Mouse (Mus musculus): ENCODE data around the gene Aldh1l1. TPM values are rescaled to one million over a fixed set of nuclear protein-coding genes. Genes with fewer than 3 reads are reported as not detected.

Aldh1l1 gene
- polyA plus RNA-seq, 1 experiment: 5.8 TPM

GRCm38 (mm10) chr6:90484876-90485275 is 1.4 kb upstream of the Aldh1l1 start:
- no peaks in the 10 kb centered on the region for H3K36me3 ChIP-seq (ENCODE audit: control insufficient read depth, insufficient read depth, low read length, poor library complexity, severe bottlenecking)
- H3K4me1 ChIP-seq (ENCODE audit: control insufficient read depth, insufficient read depth, low read length): peaks cover 4% of the 10 kb centered on the region
- H3K4me3 ChIP-seq (ENCODE audit: low read depth, low read length): no peak overlapping the region
- H3K9me3 ChIP-seq (replicated peaks; ENCODE audit: control insufficient read depth, insufficient read depth, low read length, poor library complexity, severe bottlenecking): no peaks in the 10 kb centered on the region
- no peak for TF ChIP-seq POLR2A (IDR thresholded peaks at IDR 0.05; ENCODE audit: insufficient read depth, low read length)
- no peak for TF ChIP-seq CTCF (IDR thresholded peaks at IDR 0.05; ENCODE audit: low read depth, low read length)
- TF ChIP-seq EP300 (IDR thresholded peaks at IDR 0.05; ENCODE audit: insufficient read depth, low read depth, low read length): no peak
- no peak overlapping the region for H3K9ac ChIP-seq (ENCODE audit: low read depth, poor library complexity, severe bottlenecking)
- no peaks in the 10 kb centered on the region for H3K27me3 ChIP-seq (ENCODE audit: control insufficient read depth, insufficient read depth, low read length, poor library complexity, severe bottlenecking)
- H3K27ac ChIP-seq (ENCODE audit: insufficient read depth, low read length): no peak overlapping the region

DNA sequence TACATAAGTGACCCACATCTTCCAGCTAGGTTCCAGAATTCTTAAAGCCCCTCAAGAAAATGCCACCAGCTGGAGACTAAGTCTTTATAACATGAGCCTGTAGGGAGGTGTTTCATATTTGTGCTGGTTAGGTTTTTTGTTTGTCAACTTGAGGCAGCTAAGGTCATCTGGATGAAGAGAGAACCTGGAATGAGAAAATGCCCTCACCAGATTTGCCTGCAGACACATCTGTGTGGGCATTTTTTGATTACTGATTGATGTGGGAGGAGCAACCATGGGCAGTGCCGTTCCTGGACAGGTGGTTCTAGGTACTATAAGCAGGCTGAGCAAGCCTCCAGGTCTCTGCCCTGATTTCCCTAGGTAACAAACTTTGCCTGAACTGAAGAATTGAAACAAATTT is 1.3 kb downstream of the Aldh1l1 start:
- Histone ChIP-seq H3K4me1 (ENCODE audit: control insufficient read depth, insufficient read depth, low read length) (peaks cover 2% of the 10 kb centered on the region), H3K9ac (ENCODE audit: low read depth, poor library complexity, severe bottlenecking) (no peak overlapping the region), H3K27ac (ENCODE audit: insufficient read depth, low read length) (no peak overlapping the region), H3K9me3 (replicated peaks; ENCODE audit: control insufficient read depth, insufficient read depth, low read length, poor library complexity, severe bottlenecking) (no peaks in the 10 kb centered on the region), H3K4me3 (ENCODE audit: low read depth, low read length) (no peak overlapping the region), H3K36me3 (ENCODE audit: control insufficient read depth, insufficient read depth, low read length, poor library complexity, severe bottlenecking) (no peaks in the 10 kb centered on the region), H3K27me3 (ENCODE audit: control insufficient read depth, insufficient read depth, low read length, poor library complexity, severe bottlenecking) (no peaks in the 10 kb centered on the region)
- TF ChIP-seq POLR2A (IDR thresholded peaks at IDR 0.05; ENCODE audit: insufficient read depth, low read length): no peak
- TF ChIP-seq EP300 (IDR thresholded peaks at IDR 0.05; ENCODE audit: insufficient read depth, low read depth, low read length): no peak
- TF ChIP-seq CTCF (IDR thresholded peaks at IDR 0.05; ENCODE audit: low read depth, low read length): no peak

GRCm38 (mm10) chr6:90489532-90489931 is 3.3 kb downstream of the Aldh1l1 start:
- Histone ChIP-seq H3K9me3 (replicated peaks; ENCODE audit: control insufficient read depth, insufficient read depth, low read length, poor library complexity, severe bottlenecking) (no peaks in the 10 kb centered on the region), H3K27ac (ENCODE audit: insufficient read depth, low read length) (no peak overlapping the region), H3K27me3 (ENCODE audit: control insufficient read depth, insufficient read depth, low read length, poor library complexity, severe bottlenecking) (no peaks in the 10 kb centered on the region), H3K9ac (ENCODE audit: low read depth, poor library complexity, severe bottlenecking) (no peak overlapping the region), H3K4me1 (ENCODE audit: control insufficient read depth, insufficient read depth, low read length) (peaks cover 2% of the 10 kb centered on the region), H3K36me3 (ENCODE audit: control insufficient read depth, insufficient read depth, low read length, poor library complexity, severe bottlenecking) (no peaks in the 10 kb centered on the region), H3K4me3 (ENCODE audit: low read depth, low read length) (no peak overlapping the region)
- no peak for TF ChIP-seq EP300 (IDR thresholded peaks at IDR 0.05; ENCODE audit: insufficient read depth, low read depth, low read length)

- TF ChIP-seq POLR2A (IDR thresholded peaks at IDR 0.05; ENCODE audit: insufficient read depth, low read length) (no peak), CTCF (IDR thresholded peaks at IDR 0.05; ENCODE audit: low read depth, low read length) (no peak), EP300 (IDR thresholded peaks at IDR 0.05; ENCODE audit: insufficient read depth, low read depth, low read length) (no peak)
- Histone ChIP-seq H3K9me3 (replicated peaks; ENCODE audit: control insufficient read depth, insufficient read depth, low read length, poor library complexity, severe bottlenecking) (no peaks in the 10 kb centered on the region), H3K27ac (ENCODE audit: insufficient read depth, low read length) (no peak overlapping the region), H3K36me3 (ENCODE audit: control insufficient read depth, insufficient read depth, low read length, poor library complexity, severe bottlenecking) (no peaks in the 10 kb centered on the region), H3K4me3 (ENCODE audit: low read depth, low read length) (no peak overlapping the region), H3K4me1 (ENCODE audit: control insufficient read depth, insufficient read depth, low read length) (peaks cover 2% of the 10 kb centered on the region), H3K9ac (ENCODE audit: low read depth, poor library complexity, severe bottlenecking) (no peak overlapping the region), H3K27me3 (ENCODE audit: control insufficient read depth, insufficient read depth, low read length, poor library complexity, severe bottlenecking) (no peaks in the 10 kb centered on the region)
These were observed 4.7 kb downstream of the Aldh1l1 start for GRCm38 (mm10) chr6:90490976-90491375.

DNA sequence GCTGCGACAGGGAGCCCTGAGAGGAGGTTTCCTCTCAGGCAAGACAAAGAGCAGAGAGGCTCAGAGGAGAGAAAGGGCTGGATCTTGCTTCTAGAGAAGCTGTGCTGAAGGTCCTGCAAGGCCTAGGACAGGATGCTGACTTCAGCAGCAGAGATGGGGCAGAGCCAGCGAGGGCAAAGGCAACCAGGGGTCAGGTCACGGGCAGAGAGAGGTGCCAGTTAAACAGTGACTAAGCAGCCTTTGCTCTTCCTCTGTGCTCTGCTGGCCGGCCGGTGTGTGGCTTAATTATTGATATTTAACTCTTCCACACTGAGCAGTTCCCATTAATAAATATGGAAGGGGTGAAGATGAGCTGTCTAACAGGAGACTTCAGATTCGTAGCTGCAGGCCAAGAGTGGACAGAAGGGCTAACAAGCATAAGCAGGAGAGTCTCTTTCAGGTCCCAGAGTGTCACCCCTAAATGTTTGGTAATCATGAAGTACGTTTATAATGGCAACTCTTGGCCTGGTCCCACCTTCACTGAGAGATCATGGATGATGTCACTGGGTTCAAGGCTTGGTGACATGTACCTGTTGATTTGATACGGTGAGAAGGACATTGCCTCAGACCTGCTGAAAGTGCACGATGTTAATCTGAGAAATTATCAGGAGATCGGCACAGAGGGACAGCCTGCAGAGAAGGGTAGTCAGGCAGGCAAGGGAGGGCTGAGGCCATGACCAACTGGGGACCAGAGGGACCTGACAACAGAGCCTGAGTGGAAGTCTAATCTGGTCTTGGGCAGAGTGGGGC is 5.9 kb downstream of the Aldh1l1 start:
- no peak overlapping the region for H3K9ac ChIP-seq (ENCODE audit: low read depth, poor library complexity, severe bottlenecking)
- no peaks in the 10 kb centered on the region for H3K36me3 ChIP-seq (ENCODE audit: control insufficient read depth, insufficient read depth, low read length, poor library complexity, severe bottlenecking)
- no peak for TF ChIP-seq CTCF (IDR thresholded peaks at IDR 0.05; ENCODE audit: low read depth, low read length)
- no peaks in the 10 kb centered on the region for H3K27me3 ChIP-seq (ENCODE audit: control insufficient read depth, insufficient read depth, low read length, poor library complexity, severe bottlenecking)
- no peaks in the 10 kb centered on the region for H3K9me3 ChIP-seq (replicated peaks; ENCODE audit: control insufficient read depth, insufficient read depth, low read length, poor library complexity, severe bottlenecking)
- no peak overlapping the region for H3K27ac ChIP-seq (ENCODE audit: insufficient read depth, low read length)
- no peak overlapping the region for H3K4me3 ChIP-seq (ENCODE audit: low read depth, low read length)
- H3K4me1 ChIP-seq (ENCODE audit: control insufficient read depth, insufficient read depth, low read length): no peaks in the 10 kb centered on the region

DNA sequence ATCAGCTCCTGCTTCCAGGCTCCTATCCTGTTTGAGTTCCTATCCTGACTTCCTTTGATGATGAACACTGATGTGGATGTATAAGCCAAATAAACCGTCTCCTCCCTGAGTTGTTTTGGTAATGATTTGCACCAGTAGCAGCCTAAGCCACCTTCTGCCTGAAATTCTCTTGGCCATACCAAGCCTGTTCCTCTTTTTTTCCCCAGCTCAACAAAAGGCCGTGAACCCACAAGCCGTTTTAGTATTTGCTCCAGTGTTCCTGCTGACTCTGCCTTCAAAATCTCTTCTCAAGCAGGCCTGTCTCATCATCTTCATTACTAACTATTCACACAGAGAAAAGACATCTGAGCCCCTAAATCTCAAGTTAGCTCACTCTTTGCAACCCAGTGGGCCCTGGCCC is 7.9 kb downstream of the Aldh1l1 start:
- TF ChIP-seq POLR2A (IDR thresholded peaks at IDR 0.05; ENCODE audit: insufficient read depth, low read length): no peak
- Histone ChIP-seq H3K27ac (ENCODE audit: insufficient read depth, low read length) (no peak overlapping the region), H3K9me3 (replicated peaks; ENCODE audit: control insufficient read depth, insufficient read depth, low read length, poor library complexity, severe bottlenecking) (no peaks in the 10 kb centered on the region), H3K4me1 (ENCODE audit: control insufficient read depth, insufficient read depth, low read length) (no peaks in the 10 kb centered on the region), H3K27me3 (ENCODE audit: control insufficient read depth, insufficient read depth, low read length, poor library complexity, severe bottlenecking) (no peaks in the 10 kb centered on the region), H3K36me3 (ENCODE audit: control insufficient read depth, insufficient read depth, low read length, poor library complexity, severe bottlenecking) (no peaks in the 10 kb centered on the region), H3K9ac (ENCODE audit: low read depth, poor library complexity, severe bottlenecking) (no peak overlapping the region), H3K4me3 (ENCODE audit: low read depth, low read length) (no peak overlapping the region)
